Mouse (Mus musculus): ENCODE results near the gene Fthl17a. TPM values are rescaled to one million over a fixed set of nuclear protein-coding genes. Genes with fewer than 3 reads are reported as not detected.

Gene Fthl17a
- polyA plus RNA-seq (2017; shearing (Covaris generic)): not detected

GRCm38 (mm10) chrX:85249379-85249778, at the start of gene Fthl17a:
Gene Fthl17a, plus strand, starts transcription at chrX:85249679.

Data from CD4-positive, CD25-positive, alpha-beta regulatory T cell (primary cell).